Mouse (Mus musculus): ENCODE results near the gene Nectin2. TPM values are rescaled to one million over a fixed set of nuclear protein-coding genes. Genes with fewer than 3 reads are reported as not detected.
"Not testable (repeated sequence)": the region's sequence is repeated elsewhere in the genome, so short reads cannot be mapped to it uniquely, and the experiment has no call there.

Gene Nectin2
- polyA plus RNA-seq (2014; fragmentation: Nextera tagmentation; extraction: Ambion mirVana), result 106 and 113 TPM in 2 replicates

GRCm38 (mm10) chr7:19750217-19751069 lies at the start of gene Nectin2:
TSS of gene Nectin2 (minus strand) at chr7:19750483.
- H3K27me3 ChIP-seq (ENCODE audit: control insufficient read depth, insufficient read depth, low read length), result no peaks in the 10 kb centered on the region
- peak within 1 kb of the TSS; percentile 89 for H3K4me3 ChIP-seq (ENCODE audit: low read depth, low read length)
- H3K4me1 ChIP-seq (ENCODE audit: control insufficient read depth, insufficient read depth, low read length), result peaks cover 37% of the 10 kb centered on the region
- H3K9me3 ChIP-seq (ENCODE audit: control insufficient read depth, low read depth, low read length), result no peaks in the 10 kb centered on the region
- H3K9ac ChIP-seq (replicated peaks; ENCODE audit: low read depth, low read length), result peak within 1 kb of the TSS; percentile 95
- WGBS, result 15% methylated on average over 19 of the region's 19 CpGs
- peak within 1 kb of the TSS; percentile 97 for H3K27ac ChIP-seq (ENCODE audit: low read length)
- no peaks in the 10 kb centered on the region; the same call in 1 of the 2 replicates for H3K36me3 ChIP-seq (ENCODE audit: control insufficient read depth, insufficient read depth, low read length)
- ATAC-seq (ENCODE audit: insufficient number of reproducible peaks, insufficient read depth, low FRiP score, low read depth), result peak; percentile 74
- H3K4me2 ChIP-seq (replicated peaks; ENCODE audit: low read depth, low read length), result peak within 1 kb of the TSS; percentile 82

GRCm38 (mm10) chr7:19796697-19797588 lies 46.7 kb upstream of the Nectin2 start, which contains the start of gene Cblc:
TSS of gene Cblc (minus strand) at chr7:19796809.
- Histone ChIP-seq H3K9me3 (ENCODE audit: control insufficient read depth, low read depth, low read length) (no peaks in the 10 kb centered on the region), H3K4me1 (ENCODE audit: control insufficient read depth, insufficient read depth, low read length) (no peaks in the 10 kb centered on the region), H3K4me2 (replicated peaks; ENCODE audit: low read depth, low read length) (peak within 1 kb of the TSS; percentile 40), H3K27ac (ENCODE audit: low read length) (peak within 1 kb of the TSS; percentile 80), H3K27me3 (ENCODE audit: control insufficient read depth, insufficient read depth, low read length) (peaks cover 14% of the 10 kb centered on the region; the same call in 1 of the 2 replicates), H3K9ac (replicated peaks; ENCODE audit: low read depth, low read length) (peak within 1 kb of the TSS; percentile 25; the same call in 1 of the 2 replicates), H3K36me3 (ENCODE audit: control insufficient read depth, insufficient read depth, low read length) (no peaks in the 10 kb centered on the region), H3K4me3 (ENCODE audit: low read depth, low read length) (peak within 1 kb of the TSS; percentile 34)
- 3% methylated on average over 32 of the region's 32 CpGs for WGBS
- peak; percentile 90 for ATAC-seq (ENCODE audit: insufficient number of reproducible peaks, insufficient read depth, low FRiP score, low read depth)

- H3K4me1 ChIP-seq (ENCODE audit: control insufficient read depth, insufficient read depth, low read length), result no peaks in the 10 kb centered on the region
- no peaks in the 10 kb centered on the region for H3K9me3 ChIP-seq (ENCODE audit: control insufficient read depth, low read depth, low read length)
- H3K4me3 ChIP-seq (ENCODE audit: low read depth, low read length), result peak overlapping the region; percentile 34
- no peak overlapping the region for H3K27ac ChIP-seq (ENCODE audit: low read length)
- no peaks in the 10 kb centered on the region for H3K36me3 ChIP-seq (ENCODE audit: control insufficient read depth, insufficient read depth, low read length)
- ATAC-seq (ENCODE audit: insufficient number of reproducible peaks, insufficient read depth, low FRiP score, low read depth), result no peak; the same call in 1 of the 2 replicates
- peak overlapping the region; percentile 40 for H3K4me2 ChIP-seq (replicated peaks; ENCODE audit: low read depth, low read length)
- WGBS, result 10% methylated on average over 18 of the region's 18 CpGs
- peak overlapping the region; percentile 25; the same call in 1 of the 2 replicates for H3K9ac ChIP-seq (replicated peaks; ENCODE audit: low read depth, low read length)
- peaks cover 14% of the 10 kb centered on the region; the same call in 1 of the 2 replicates for H3K27me3 ChIP-seq (ENCODE audit: control insufficient read depth, insufficient read depth, low read length)
These were observed 46.0 kb upstream of the Nectin2 start for GRCm38 (mm10) chr7:19796254-19796653.

GRCm38 (mm10) chr7:19795236-19795635 lies 45.0 kb upstream of the Nectin2 start:
- H3K4me2 ChIP-seq (replicated peaks; ENCODE audit: low read depth, low read length), result no peak overlapping the region
- no peak overlapping the region for H3K27ac ChIP-seq (ENCODE audit: low read length)
- WGBS, result 66% methylated on average over 2 of the region's 2 CpGs
- no peaks in the 10 kb centered on the region for H3K36me3 ChIP-seq (ENCODE audit: control insufficient read depth, insufficient read depth, low read length)
- no peaks in the 10 kb centered on the region for H3K4me1 ChIP-seq (ENCODE audit: control insufficient read depth, insufficient read depth, low read length)
- ATAC-seq (ENCODE audit: insufficient number of reproducible peaks, insufficient read depth, low FRiP score, low read depth), result no peak
- H3K9me3 ChIP-seq (ENCODE audit: control insufficient read depth, low read depth, low read length), result no peaks in the 10 kb centered on the region
- H3K4me3 ChIP-seq (ENCODE audit: low read depth, low read length), result no peak overlapping the region
- no peak overlapping the region for H3K9ac ChIP-seq (replicated peaks; ENCODE audit: low read depth, low read length)
- H3K27me3 ChIP-seq (ENCODE audit: control insufficient read depth, insufficient read depth, low read length), result peaks cover 14% of the 10 kb centered on the region; the same call in 1 of the 2 replicates

- Histone ChIP-seq H3K27ac (ENCODE audit: low read length) (no peak overlapping the region), H3K4me2 (replicated peaks; ENCODE audit: low read depth, low read length) (no peak overlapping the region), H3K4me3 (ENCODE audit: low read depth, low read length) (no peak overlapping the region), H3K9me3 (ENCODE audit: control insufficient read depth, low read depth, low read length) (no peaks in the 10 kb centered on the region), H3K27me3 (ENCODE audit: control insufficient read depth, insufficient read depth, low read length) (peaks cover 14% of the 10 kb centered on the region; the same call in 1 of the 2 replicates), H3K9ac (replicated peaks; ENCODE audit: low read depth, low read length) (no peak overlapping the region), H3K4me1 (ENCODE audit: control insufficient read depth, insufficient read depth, low read length) (no peaks in the 10 kb centered on the region), H3K36me3 (ENCODE audit: control insufficient read depth, insufficient read depth, low read length) (no peaks in the 10 kb centered on the region)
- 81% methylated on average over 19 of the region's 19 CpGs for WGBS
- no peak for ATAC-seq (ENCODE audit: insufficient number of reproducible peaks, insufficient read depth, low FRiP score, low read depth)
These were observed 42.7 kb upstream of the Nectin2 start for GRCm38 (mm10) chr7:19792701-19793630.

GRCm38 (mm10) chr7:19791504-19791903 lies 41.2 kb upstream of the Nectin2 start:
- H3K4me2 ChIP-seq (replicated peaks; ENCODE audit: low read depth, low read length); H3K9me3 ChIP-seq (ENCODE audit: control insufficient read depth, low read depth, low read length); H3K27me3 ChIP-seq (ENCODE audit: control insufficient read depth, insufficient read depth, low read length); ATAC-seq (ENCODE audit: insufficient number of reproducible peaks, insufficient read depth, low FRiP score, low read depth); H3K4me3 ChIP-seq (ENCODE audit: low read depth, low read length); H3K36me3 ChIP-seq (ENCODE audit: control insufficient read depth, insufficient read depth, low read length); H3K9ac ChIP-seq (replicated peaks; ENCODE audit: low read depth, low read length); H3K27ac ChIP-seq (ENCODE audit: low read length); H3K4me1 ChIP-seq (ENCODE audit: control insufficient read depth, insufficient read depth, low read length): not testable (repeated sequence)
- 80% methylated on average over 2 of the region's 2 CpGs for WGBS

GRCm38 (mm10) chr7:19789904-19790347 lies 39.6 kb upstream of the Nectin2 start:
- H3K27me3 ChIP-seq (ENCODE audit: control insufficient read depth, insufficient read depth, low read length), result no peaks in the 10 kb centered on the region
- peak overlapping the region; percentile 52 for H3K4me2 ChIP-seq (replicated peaks; ENCODE audit: low read depth, low read length)
- ATAC-seq (ENCODE audit: insufficient number of reproducible peaks, insufficient read depth, low FRiP score, low read depth), result peak; percentile 44; the same call in 1 of the 2 replicates
- peak overlapping the region; percentile 14 for H3K4me3 ChIP-seq (ENCODE audit: low read depth, low read length)
- H3K36me3 ChIP-seq (ENCODE audit: control insufficient read depth, insufficient read depth, low read length), result no peaks in the 10 kb centered on the region
- no peak overlapping the region for H3K27ac ChIP-seq (ENCODE audit: low read length)
- no peak overlapping the region for H3K9ac ChIP-seq (replicated peaks; ENCODE audit: low read depth, low read length)
- 0 out of 2 replicates have a peak, but pooled peaks cover 2% of the 10 kb centered on the region for H3K4me1 ChIP-seq (ENCODE audit: control insufficient read depth, insufficient read depth, low read length)
- 2% methylated on average over 19 of the region's 19 CpGs for WGBS
- H3K9me3 ChIP-seq (ENCODE audit: control insufficient read depth, low read depth, low read length), result no peaks in the 10 kb centered on the region

All from stomach, embryonic 14.5 days (tissue).